In genomic region chrX:112370577-112371410, GRCm38 (mm10) we compare ENCODE assay signal across 8 mouse cellular contexts. TPM values are rescaled to one million over a fixed set of nuclear protein-coding genes. Genes with fewer than 3 reads are reported as not detected.
DNase-seq lines count a peak whose midpoint lies in the region; ATAC-seq and TF ChIP-seq lines count a peak whose summit lies in the region.
"Not testable (repeated sequence)": the region's sequence is repeated elsewhere in the genome, so short reads cannot be mapped to it uniquely, and the experiment has no call there.

No protein-coding gene starts in this region.

- not testable (repeated sequence) for H3K27ac ChIP-seq in hindbrain, embryonic 11.5 days (ENCODE audit: low read depth, low read length); neural tube, embryonic 15.5 days (replicated peaks)

- H3K9ac ChIP-seq in hindbrain, embryonic 11.5 days (ENCODE audit: low read depth, low read length); neural tube, embryonic 15.5 days (replicated peaks): not testable (repeated sequence)

- H3K4me2 ChIP-seq in hindbrain, embryonic 11.5 days (replicated peaks; ENCODE audit: low read depth, low read length); neural tube, embryonic 15.5 days: not testable (repeated sequence)

- peak; percentile 4 for DNase-seq in Muller cell, postnatal 12 days (ENCODE audit: inconsistent ontology term)
- peak; percentile 4 to 6 for DNase-seq in cerebellum, postnatal 14 days
- peak; percentile 2 to 13 for DNase-seq in frontal cortex, postnatal 36 days (ENCODE audit: low spot score in 2 of 2)
- DNase-seq in hindbrain, embryonic 11.5 days (ENCODE audit: low spot score): peak; percentile 50
- DNase-seq in layer of hippocampus, adult 8-10 months (ENCODE audit: low spot score in 2 of 2): peak; percentile 18 to 35
- DNase-seq in lung, adult 2 months: peak; percentile 29
- peak; percentile 55 for DNase-seq in thymus, postnatal 0 days (ENCODE audit: low spot score)

- H3K9me3 ChIP-seq in hindbrain, embryonic 11.5 days (ENCODE audit: control insufficient read depth, low read length); neural tube, embryonic 15.5 days (replicated peaks): not testable (repeated sequence)

- H3K4me3 ChIP-seq in hindbrain, embryonic 11.5 days (ENCODE audit: low read depth, low read length); lung, adult 2 months (replicated peaks; ENCODE audit: extremely low read depth, low read depth, low read length); neural tube, embryonic 15.5 days (replicated peaks): not testable (repeated sequence)

- TF ChIP-seq POLR2A in lung, adult 2 months (IDR thresholded peaks at IDR 0.05; ENCODE audit: borderline replicate concordance, extremely low read depth, low read depth, low read length): not testable (repeated sequence)

- H3K36me3 ChIP-seq in hindbrain, embryonic 11.5 days (ENCODE audit: control insufficient read depth, insufficient read depth, low read length); neural tube, embryonic 15.5 days: not testable (repeated sequence)

- WGBS in hindbrain, embryonic 11.5 days: 86% methylated on average over 5 of the region's 5 CpGs
- WGBS in lung, adult 2 months: 77% methylated on average over 5 of the region's 5 CpGs
- 87% methylated on average over 5 of the region's 5 CpGs for WGBS in neural tube, embryonic 15.5 days

- not testable (repeated sequence) for H3K27me3 ChIP-seq in hindbrain, embryonic 11.5 days (ENCODE audit: control insufficient read depth, insufficient read depth, low read length); neural tube, embryonic 15.5 days (replicated peaks)

- not testable (repeated sequence) for TF ChIP-seq CTCF in lung, adult 2 months (IDR thresholded peaks at IDR 0.05; ENCODE audit: insufficient read depth, low read length)

- ATAC-seq in hindbrain, embryonic 11.5 days (ENCODE audit: low FRiP score): peak; percentile 100
- peak; percentile 98 for ATAC-seq in neural tube, embryonic 15.5 days (ENCODE audit: low FRiP score)

- H3K4me1 ChIP-seq in hindbrain, embryonic 11.5 days (replicated peaks; ENCODE audit: control insufficient read depth, insufficient read depth, low read length); lung, adult 2 months (ENCODE audit: control insufficient read depth, insufficient read depth, low read length); neural tube, embryonic 15.5 days: not testable (repeated sequence)

RNA-seq across cellular contexts. Expression of gene Satl1, which starts 35.8 kb away (rescaled TPM):
- not detected in 2 replicates for polyA plus RNA-seq in hindbrain, embryonic 11.5 days (2014; fragmentation: Nextera tagmentation; extraction: Ambion mirVana)
- total RNA-seq in layer of hippocampus, adult 8-10 months (2022): not detected
- not detected in 2 replicates for polyA plus RNA-seq in lung, adult 2 months (2012; rRNA removed)
- polyA plus RNA-seq in neural tube, embryonic 15.5 days (2015; fragmentation: Nextera tagmentation; extraction: Ambion mirVana): not detected in 2 replicates
- polyA plus RNA-seq in thymus, postnatal 0 days (2015; fragmentation: Nextera tagmentation; extraction: Ambion mirVana): not detected in 2 replicates

RNA-seq across cellular contexts. Expression of gene Apool, which starts 59.7 kb away (rescaled TPM):
- polyA plus RNA-seq in hindbrain, embryonic 11.5 days (2014; fragmentation: Nextera tagmentation; extraction: Ambion mirVana): 61.6 and 70.7 TPM in 2 replicates
- total RNA-seq in layer of hippocampus, adult 8-10 months (2022): 1 to 10 TPM; 5.8 to 8.7 (median 7.5) TPM
- 1.7 and 3.8 TPM in 2 replicates for polyA plus RNA-seq in lung, adult 2 months (2012; rRNA removed)
- 18.5 and 23.2 TPM in 2 replicates for polyA plus RNA-seq in neural tube, embryonic 15.5 days (2015; fragmentation: Nextera tagmentation; extraction: Ambion mirVana)
- polyA plus RNA-seq in thymus, postnatal 0 days (2015; fragmentation: Nextera tagmentation; extraction: Ambion mirVana): 48.1 and 53.1 TPM in 2 replicates

Comparison
In these comparisons a context has a peak if more than half of its experiments do, and no peak if none do; other contexts are left out.
1. DNase-seq: peak in every context shown above with its lines; median percentile 55 in thymus, postnatal 0 days; 50 in hindbrain, embryonic 11.5 days; 29 in lung, adult 2 months; 26 in layer of hippocampus, adult 8-10 months; 8 in frontal cortex, postnatal 36 days; 5 in cerebellum, postnatal 14 days; 4 in Muller cell, postnatal 12 days.